Mouse (Mus musculus): ENCODE measurements around the gene Sfswap.
"Not testable (repeated sequence)": the region's sequence is repeated elsewhere in the genome, so short reads cannot be mapped to it uniquely, and the experiment has no call there.

The Sfswap gene

GRCm38 (mm10) chr5:129584583-129585541 lies 83.8 kb downstream of the Sfswap start:
- DNase-seq (ENCODE audit: low spot score in 2 of 2), result peak in 1 of 2 experiments; percentile 11

- peak; percentile 73 to 84 for DNase-seq (ENCODE audit: low spot score in 2 of 2)
Observed at GRCm38 (mm10) chr5:129586016-129586415, 85.0 kb downstream of the Sfswap start.

- DNase-seq (ENCODE audit: low spot score in 2 of 2), result no peak
Observed at GRCm38 (mm10) chr5:129586471-129586870, 85.5 kb downstream of the Sfswap start.

- DNase-seq (ENCODE audit: low spot score in 2 of 2), result no peak
Observed at GRCm38 (mm10) chr5:129590915-129591314, 89.9 kb downstream of the Sfswap start.

GRCm38 (mm10) chr5:129594116-129595114 lies 93.4 kb downstream of the Sfswap start:
- peak; percentile 65 to 78 for DNase-seq (ENCODE audit: low spot score in 2 of 2)

GRCm38 (mm10) chr5:129602071-129602487 lies 101.1 kb downstream of the Sfswap start:
- no peak for DNase-seq (ENCODE audit: low spot score in 2 of 2)

- no peak for DNase-seq (ENCODE audit: low spot score in 2 of 2)
Observed at GRCm38 (mm10) chr5:129607476-129607875, 106.5 kb downstream of the Sfswap start.

GRCm38 (mm10) chr5:129611060-129611459 lies 110.0 kb downstream of the Sfswap start:
- peak; percentile 25 to 51 for DNase-seq (ENCODE audit: low spot score in 2 of 2)

- DNase-seq (ENCODE audit: low spot score in 2 of 2), result not testable (repeated sequence)
Observed at GRCm38 (mm10) chr5:129620600-129620999, 119.6 kb downstream of the Sfswap start.
